Mouse (Mus musculus): ENCODE data around the gene Tff2. TPM values are rescaled to one million over a fixed set of nuclear protein-coding genes. Genes with fewer than 3 reads are reported as not detected.

Gene Tff2
- polyA plus RNA-seq, 1 experiment: 0.43 TPM

DNA sequence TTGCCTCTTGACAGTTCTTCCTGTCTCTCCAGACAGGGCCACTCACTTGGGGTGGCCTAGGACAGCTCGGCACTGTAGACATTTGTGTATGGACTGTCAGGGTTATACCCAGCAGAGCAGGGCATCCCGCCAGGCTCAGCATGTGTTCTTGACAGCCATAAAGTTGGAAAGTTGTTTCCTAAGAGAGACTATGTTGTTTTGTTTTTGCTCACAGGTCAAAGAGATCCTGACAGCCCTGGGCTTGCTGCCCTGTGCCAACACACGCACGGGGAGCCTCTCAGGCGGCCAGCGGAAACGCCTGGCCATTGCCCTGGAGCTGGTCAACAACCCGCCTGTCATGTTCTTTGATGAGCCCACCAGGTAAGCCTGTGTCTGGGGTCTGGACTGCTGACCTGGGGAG lies 40.3 kb downstream of the Tff2 start:
- H3K36me3 ChIP-seq (ENCODE audit: control insufficient read depth, insufficient read depth, low read length): no peaks in the 10 kb centered on the region
- H3K4me3 ChIP-seq (ENCODE audit: control insufficient read depth, low read depth, low read length): no peak overlapping the region

DNA sequence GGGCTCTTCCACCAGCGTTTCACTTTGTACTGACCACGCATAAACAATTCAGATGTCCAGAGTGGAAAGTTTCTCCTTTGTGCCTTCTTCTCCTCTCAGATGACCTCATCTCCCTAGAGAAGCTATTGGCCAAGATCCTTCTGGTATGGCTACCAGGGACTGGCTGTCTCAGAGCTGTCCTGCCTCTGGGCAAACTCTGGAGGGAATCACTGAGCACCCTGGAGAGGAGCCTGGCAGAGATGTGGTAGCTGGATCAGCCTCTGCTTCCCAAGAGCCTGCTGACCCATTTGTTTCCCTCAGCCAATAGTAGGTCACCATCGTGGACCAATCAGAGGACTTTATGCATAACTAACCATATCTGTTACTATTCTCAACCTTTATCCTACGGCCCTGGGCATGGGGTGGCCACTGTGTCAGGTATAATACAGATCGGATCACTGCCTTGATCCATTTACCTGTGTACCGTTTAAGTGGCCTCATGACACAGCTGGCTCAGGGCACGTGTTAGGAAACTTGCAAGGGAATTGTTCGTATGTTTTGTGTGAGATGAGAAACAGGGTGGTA lies 41.0 kb downstream of the Tff2 start:
- H3K4me1 ChIP-seq (ENCODE audit: control insufficient read depth, insufficient read depth, low read length): no peaks in the 10 kb centered on the region
- no peak overlapping the region for H3K27ac ChIP-seq (ENCODE audit: control insufficient read depth, insufficient read depth, low read depth, low read length)
- H3K4me3 ChIP-seq (ENCODE audit: control insufficient read depth, low read depth, low read length): no peak overlapping the region
- no peak for TF ChIP-seq POLR2A (IDR thresholded peaks at IDR 0.05; ENCODE audit: control insufficient read depth, low read depth, low read length)
- no peak for TF ChIP-seq CTCF (IDR thresholded peaks at IDR 0.05; ENCODE audit: control insufficient read depth, insufficient read depth, insufficient replicate concordance, low read depth, low read length)
- H3K36me3 ChIP-seq (ENCODE audit: control insufficient read depth, insufficient read depth, low read length): no peaks in the 10 kb centered on the region
- no peaks in the 10 kb centered on the region for H3K27me3 ChIP-seq (ENCODE audit: control insufficient read depth, insufficient read depth, low read length)

More for the DNA sequence above, 40.3 kb downstream of the Tff2 start:
- no peak for TF ChIP-seq CTCF (IDR thresholded peaks at IDR 0.05; ENCODE audit: control insufficient read depth, insufficient read depth, insufficient replicate concordance, low read depth, low read length)
- no peak for TF ChIP-seq POLR2A (IDR thresholded peaks at IDR 0.05; ENCODE audit: control insufficient read depth, low read depth, low read length)
- H3K27me3 ChIP-seq (ENCODE audit: control insufficient read depth, insufficient read depth, low read length): no peaks in the 10 kb centered on the region
- H3K4me1 ChIP-seq (ENCODE audit: control insufficient read depth, insufficient read depth, low read length): no peaks in the 10 kb centered on the region
- no peak overlapping the region for H3K27ac ChIP-seq (ENCODE audit: control insufficient read depth, insufficient read depth, low read depth, low read length)

DNA sequence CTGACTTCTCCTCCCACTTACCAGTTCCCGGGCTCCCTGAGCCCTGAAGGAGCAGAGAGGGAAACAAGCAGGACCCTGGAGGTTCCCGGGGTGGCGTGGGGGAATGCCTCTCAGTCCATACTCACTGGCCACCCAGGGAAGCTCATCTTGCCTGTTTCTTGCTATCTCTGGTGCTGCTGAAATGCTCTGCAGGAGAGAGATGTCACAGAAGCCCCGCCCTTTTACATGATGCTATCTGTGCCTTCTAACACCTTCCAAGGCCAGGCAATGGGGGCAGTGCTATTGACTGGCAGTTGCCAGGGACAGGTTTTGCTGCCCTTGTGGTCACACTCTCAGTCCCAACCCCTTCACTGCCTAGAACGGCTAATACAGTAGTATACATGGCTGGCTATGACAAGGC lies 45.3 kb downstream of the Tff2 start:
- Histone ChIP-seq H3K4me3 (ENCODE audit: control insufficient read depth, low read depth, low read length) (no peak overlapping the region), H3K4me1 (ENCODE audit: control insufficient read depth, insufficient read depth, low read length) (no peaks in the 10 kb centered on the region; the same call in 1 of the 2 replicates), H3K36me3 (ENCODE audit: control insufficient read depth, insufficient read depth, low read length) (no peaks in the 10 kb centered on the region), H3K27me3 (ENCODE audit: control insufficient read depth, insufficient read depth, low read length) (no peaks in the 10 kb centered on the region), H3K27ac (ENCODE audit: control insufficient read depth, insufficient read depth, low read depth, low read length) (no peak overlapping the region)
- TF ChIP-seq POLR2A (IDR thresholded peaks at IDR 0.05; ENCODE audit: control insufficient read depth, low read depth, low read length) (no peak), CTCF (IDR thresholded peaks at IDR 0.05; ENCODE audit: control insufficient read depth, insufficient read depth, insufficient replicate concordance, low read depth, low read length) (no peak)

- no peak for TF ChIP-seq POLR2A (IDR thresholded peaks at IDR 0.05; ENCODE audit: control insufficient read depth, low read depth, low read length)
- TF ChIP-seq CTCF (IDR thresholded peaks at IDR 0.05; ENCODE audit: control insufficient read depth, insufficient read depth, insufficient replicate concordance, low read depth, low read length): no peak
- no peak overlapping the region for H3K27ac ChIP-seq (ENCODE audit: control insufficient read depth, insufficient read depth, low read depth, low read length)
Measured at GRCm38 (mm10) chr17:31096893-31097292, 47.2 kb downstream of the Tff2 start.

DNA sequence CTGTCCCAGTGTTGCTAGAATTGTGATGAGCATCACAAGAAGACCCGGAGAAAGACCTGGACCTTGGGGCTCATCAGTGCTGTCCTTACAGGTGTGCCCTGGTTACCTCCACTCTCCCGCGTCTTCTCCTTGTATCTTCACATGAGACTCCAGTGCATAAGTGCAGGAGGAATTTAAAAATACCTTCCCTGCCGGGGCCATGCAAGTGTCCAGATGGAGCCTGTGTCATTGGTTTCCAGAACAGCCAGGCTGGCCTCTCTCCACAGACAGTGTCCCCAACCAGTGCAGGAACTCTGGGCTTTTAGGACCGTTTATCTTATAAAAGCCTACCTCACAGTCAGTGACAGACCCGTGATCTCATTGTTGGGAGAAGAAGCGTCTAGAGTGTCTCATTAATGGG lies 48.5 kb downstream of the Tff2 start:
- H3K4me3 ChIP-seq (ENCODE audit: control insufficient read depth, low read depth, low read length): no peak overlapping the region
- TF ChIP-seq POLR2A (IDR thresholded peaks at IDR 0.05; ENCODE audit: control insufficient read depth, low read depth, low read length): no peak
- no peak for TF ChIP-seq CTCF (IDR thresholded peaks at IDR 0.05; ENCODE audit: control insufficient read depth, insufficient read depth, insufficient replicate concordance, low read depth, low read length)
- H3K27ac ChIP-seq (ENCODE audit: control insufficient read depth, insufficient read depth, low read depth, low read length): no peak overlapping the region
- no peaks in the 10 kb centered on the region for H3K36me3 ChIP-seq (ENCODE audit: control insufficient read depth, insufficient read depth, low read length)
- H3K4me1 ChIP-seq (ENCODE audit: control insufficient read depth, insufficient read depth, low read length): no peaks in the 10 kb centered on the region; the same call in 1 of the 2 replicates
- no peaks in the 10 kb centered on the region for H3K27me3 ChIP-seq (ENCODE audit: control insufficient read depth, insufficient read depth, low read length)

More at GRCm38 (mm10) chr17:31096893-31097292, 47.2 kb downstream of the Tff2 start:
- Histone ChIP-seq H3K27me3 (ENCODE audit: control insufficient read depth, insufficient read depth, low read length) (no peaks in the 10 kb centered on the region), H3K4me3 (ENCODE audit: control insufficient read depth, low read depth, low read length) (no peak overlapping the region), H3K4me1 (ENCODE audit: control insufficient read depth, insufficient read depth, low read length) (no peaks in the 10 kb centered on the region; the same call in 1 of the 2 replicates), H3K36me3 (ENCODE audit: control insufficient read depth, insufficient read depth, low read length) (no peaks in the 10 kb centered on the region)

- Histone ChIP-seq H3K4me1 (ENCODE audit: control insufficient read depth, insufficient read depth, low read length) (no peaks in the 10 kb centered on the region; the same call in 1 of the 2 replicates), H3K27me3 (ENCODE audit: control insufficient read depth, insufficient read depth, low read length) (no peaks in the 10 kb centered on the region), H3K27ac (ENCODE audit: control insufficient read depth, insufficient read depth, low read depth, low read length) (no peak overlapping the region), H3K36me3 (ENCODE audit: control insufficient read depth, insufficient read depth, low read length) (no peaks in the 10 kb centered on the region), H3K4me3 (ENCODE audit: control insufficient read depth, low read depth, low read length) (no peak overlapping the region)
- TF ChIP-seq CTCF (IDR thresholded peaks at IDR 0.05; ENCODE audit: control insufficient read depth, insufficient read depth, insufficient replicate concordance, low read depth, low read length) (no peak), POLR2A (IDR thresholded peaks at IDR 0.05; ENCODE audit: control insufficient read depth, low read depth, low read length) (no peak)
Measured at GRCm38 (mm10) chr17:31094781-31095180, 49.3 kb downstream of the Tff2 start.

Other genes starting within 250 kb of the Tff2 start
- gene Glp1r, start 242.5 kb downstream of the Tff2 start, polyA plus RNA-seq (2012; rRNA removed): 0.25 and 0.31 TPM in 2 replicates
- gene Umodl1, start 189.6 kb downstream of the Tff2 start, polyA plus RNA-seq (2012; rRNA removed): 8.0 and 10.7 TPM in 2 replicates
- 0.65 and 1.3 TPM in 2 replicates for gene Abcg1, start 86.6 kb downstream of the Tff2 start, polyA plus RNA-seq (2012; rRNA removed)
- gene Tff3, start 14.6 kb downstream of the Tff2 start, polyA plus RNA-seq (2012; rRNA removed): 0.28 and 0.96 TPM in 2 replicates
- 0.16 TPM in 1 of 2 replicates, not detected in the other for gene Tff1, start 21.0 kb upstream of the Tff2 start, polyA plus RNA-seq (2012; rRNA removed)
- 0.04 and 0.11 TPM in 2 replicates for gene Tmprss3, start 54.7 kb upstream of the Tff2 start, polyA plus RNA-seq (2012; rRNA removed)
- gene Ubash3a, start 63.6 kb upstream of the Tff2 start, polyA plus RNA-seq (2012; rRNA removed): 0.54 and 0.85 TPM in 2 replicates
- gene Rsph1, start 133.1 kb upstream of the Tff2 start, polyA plus RNA-seq (2012; rRNA removed): 550 and 601 TPM in 2 replicates
- 7.2 and 7.7 TPM in 2 replicates for gene Slc37a1, start 142.5 kb upstream of the Tff2 start, polyA plus RNA-seq (2012; rRNA removed)
- 3.8 and 6.4 TPM in 2 replicates for gene Pde9a, start 241.9 kb upstream of the Tff2 start, polyA plus RNA-seq (2012; rRNA removed)

Measured in testis, adult 2 months (tissue).